Mouse (Mus musculus) thymus, adult 2 months (tissue): ENCODE data around the gene Olfr777.

Source experiments
- CTCF ChIP-seq: fragments of 200-500 bp; IDR thresholded peaks from 2 replicates; pipeline ENCODE4 v1.5.1; 2012; ENCODE audit warnings: mild to moderate bottlenecking, control low read depth, low read length, moderate library complexity, borderline replicate concordance; ENCODE audit not compliant: control insufficient read depth, poor library complexity, insufficient read depth; ENCODE audit errors: extremely low read depth
- POLR2A ChIP-seq: fragments of 200-500 bp; IDR thresholded peaks from 2 replicates; pipeline ENCODE4 v1.6.1; 2012; ENCODE audit warnings: mild to moderate bottlenecking, low read length, control low read depth, moderate library complexity; ENCODE audit not compliant: control insufficient read depth, poor library complexity, insufficient read depth; ENCODE audit errors: extremely low read depth

GRCm38 (mm10) chr10:129248112-129248511 is 23.2 kb downstream of the Olfr777 start, which contains the start of gene Olfr775:
- TF ChIP-seq CTCF (no peak), POLR2A (no peak)
